Mouse (Mus musculus) C2C12 (cell line): ENCODE measurements at regions not wholly inside any gene's neighbourhood (a gene's known extent, or its start where the extent isn't known, plus 50 kb on each side); places are given as distances from the start of the nearest gene placed in this dataset.

Source experiments
- CEBPB ChIP-seq: IDR thresholded peaks from one replicate; pipeline ENCODE4 v1.6.1; 2011; ENCODE audit warnings: low read depth, mild to moderate bottlenecking, control low read depth, moderate library complexity
- CTCF ChIP-seq: IDR thresholded peaks from one replicate; pipeline ENCODE4 v1.5.1; 2011; ENCODE audit not compliant: control insufficient read depth, insufficient read depth, insufficient read length
- FOSL1 ChIP-seq: IDR thresholded peaks from one replicate; pipeline ENCODE4 v1.8.0; 2011; ENCODE audit warnings: mild to moderate bottlenecking, low read length; ENCODE audit not compliant: poor library complexity, insufficient read depth, severe bottlenecking
- MAX ChIP-seq: IDR thresholded peaks from one replicate; pipeline ENCODE4 v1.6.1; 2011; ENCODE audit warnings: mild to moderate bottlenecking, control low read depth
- MYOD1 ChIP-seq: IDR thresholded peaks from one replicate; pipeline ENCODE4 v1.6.1; 2011; ENCODE audit warnings: low read depth; ENCODE audit not compliant: control insufficient read depth, insufficient read length
- MYOG ChIP-seq: IDR thresholded peaks from one replicate; pipeline ENCODE4 v1.6.1; 2011; ENCODE audit not compliant: control insufficient read depth, insufficient read length; ENCODE audit errors: extremely low read depth
- USF1 ChIP-seq: IDR thresholded peaks from one replicate; pipeline ENCODE4 v1.6.1; 2011; ENCODE audit warnings: low read depth, mild to moderate bottlenecking, control low read depth, moderate library complexity

DNA sequence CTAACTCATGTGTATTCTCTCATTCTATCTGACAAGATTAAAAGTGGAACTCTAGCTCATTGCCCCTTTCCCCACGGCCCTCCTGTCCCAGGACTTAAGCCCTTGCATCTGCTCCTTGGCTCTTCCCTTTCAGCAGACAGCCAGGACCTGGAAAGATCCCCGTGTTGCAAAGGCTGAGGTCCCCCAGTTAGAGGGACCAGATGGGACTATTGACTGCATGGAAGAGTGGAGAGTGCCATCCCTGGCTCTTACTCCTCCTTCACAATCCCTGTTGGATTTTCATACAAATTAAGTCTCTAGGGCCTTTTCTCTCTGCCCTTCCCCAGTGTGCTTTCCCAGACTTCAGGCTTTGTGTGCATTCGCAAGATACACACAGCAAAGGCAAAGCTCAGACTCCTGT is 71.6 kb upstream of the Pcdh8 start:
- TF ChIP-seq MAX (no peak), CTCF (no peak), USF1 (no peak), MYOG (no peak), FOSL1 (no peak), CEBPB (no peak), MYOD1 (no peak)
